Mouse (Mus musculus) hindbrain, embryonic 10.5 days (tissue): ENCODE results near the gene Zbtb42. TPM values are rescaled to one million over a fixed set of nuclear protein-coding genes. Genes with fewer than 3 reads are reported as not detected.

Source experiments
- DNase-seq: peaks from one replicate; pipeline ENCODE4 v3.0.0-alpha.2; 2017; ENCODE audit warnings: low spot score
- H3K27ac ChIP-seq: fragments of 300-500 bp; sonication (generic); 2 replicates; pipeline ENCODE4 v1.5.1; 2016; ENCODE audit warnings: mild to moderate bottlenecking, moderate library complexity
- H3K27me3 ChIP-seq: fragments of 300-500 bp; sonication (generic); 2 replicates; pipeline ENCODE4 v1.6.1; 2016; ENCODE audit warnings: mild to moderate bottlenecking; ENCODE audit not compliant: poor library complexity, insufficient read depth, severe bottlenecking
- H3K36me3 ChIP-seq: fragments of 300-500 bp; sonication (generic); 2 replicates; pipeline ENCODE4 v1.6.1; 2016; ENCODE audit warnings: mild to moderate bottlenecking, moderate library complexity
- H3K4me1 ChIP-seq: fragments of 300-500 bp; sonication (generic); replicated peaks from 2 replicates; pipeline ENCODE4 v1.6.1; 2016; ENCODE audit warnings: mild to moderate bottlenecking
- H3K4me3 ChIP-seq: fragments of 300-500 bp; sonication (generic); 2 replicates; pipeline ENCODE4 v1.5.1; 2016; ENCODE audit warnings: mild to moderate bottlenecking, moderate library complexity
- H3K9me3 ChIP-seq: fragments of 300-500 bp; sonication (generic); 2 replicates; pipeline ENCODE4 v1.6.1; 2016; ENCODE audit warnings: mild to moderate bottlenecking, moderate library complexity
- WGBS: fragments of 180-500 bp; shearing (Covaris S2); methylation state at CpG from one replicate; pipeline ENCODE4 v1.1.7; 2016; 5-methylcytosine and 5-hydroxymethylcytosine counted together
- polyA plus RNA-seq: library from polyadenylated mRNA; unstranded; fragments of >200 nt; fragmentation: Nextera tagmentation; extraction: Ambion mirVana; gene quantifications from 2 replicates; pipeline ENCODE4 v1.2.1, GENCODE M21; 2016

Zbtb42 gene
- polyA plus RNA-seq, 1 experiment from 2014 or later: 10.9 TPM

DNA sequence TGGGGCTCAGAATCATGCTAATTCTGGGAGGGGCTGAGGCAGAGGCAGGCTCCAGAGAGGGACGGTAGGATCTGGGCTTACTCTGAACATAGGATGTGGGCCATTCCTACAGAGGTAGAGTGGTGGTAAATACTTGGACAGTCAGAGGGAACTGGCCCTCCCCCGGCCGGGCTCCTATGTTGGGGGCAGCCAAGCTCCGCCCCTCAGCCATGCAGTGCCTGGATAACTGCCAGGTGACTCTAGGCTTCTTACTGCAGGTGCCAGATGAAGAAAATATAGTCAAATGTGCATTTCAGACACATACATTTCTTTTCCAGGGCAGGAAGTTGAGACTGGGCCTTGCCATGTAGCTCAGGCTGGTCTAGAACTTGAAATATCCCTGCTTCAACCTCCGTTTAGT, 1.6 kb upstream of the Zbtb42 start:
- Histone ChIP-seq H3K4me1 (peaks cover 67% of the 10 kb centered on the region), H3K36me3 (peaks cover 17% of the 10 kb centered on the region), H3K4me3 (no peak overlapping the region), H3K27me3 (peaks cover 60% of the 10 kb centered on the region), H3K9me3 (no peaks in the 10 kb centered on the region), H3K27ac (peak overlapping the region; percentile 90; the same call in 1 of the 2 replicates)
- 67% methylated on average over 5 of the region's 5 CpGs for WGBS
- DNase-seq: no peak

DNA sequence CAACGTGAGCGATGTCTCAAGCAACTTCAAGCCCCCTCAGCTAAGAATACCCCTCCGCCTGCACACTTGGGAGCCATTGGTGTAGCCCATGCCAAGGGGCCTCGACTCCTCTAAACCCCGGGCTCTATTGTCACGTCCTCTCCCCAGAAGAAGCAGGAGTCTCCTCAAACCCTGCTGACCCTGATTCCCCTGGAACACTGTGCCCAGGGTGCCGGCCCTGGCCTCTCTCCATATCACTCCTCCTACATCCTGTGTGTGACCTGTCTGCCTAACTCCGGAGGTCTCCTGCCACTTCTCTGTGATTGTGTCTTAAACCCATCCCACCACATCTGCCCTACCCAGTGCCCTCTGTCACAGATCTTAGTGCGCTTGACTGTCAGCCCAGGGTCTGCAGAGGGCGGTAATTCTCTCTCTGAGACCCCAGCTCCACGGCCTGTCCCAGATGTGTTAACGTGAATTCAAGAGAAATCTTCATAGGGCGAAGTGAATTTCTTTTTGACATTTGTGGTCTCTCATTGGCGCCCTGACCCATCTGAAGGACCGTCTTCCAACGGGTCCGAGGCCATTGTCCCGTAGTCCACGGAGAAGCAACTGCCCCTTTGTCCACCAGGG, 579 bp upstream of the Zbtb42 start:
- Histone ChIP-seq H3K27me3 (peaks cover 70% of the 10 kb centered on the region), H3K27ac (peak overlapping the region; percentile 90)

DNA sequence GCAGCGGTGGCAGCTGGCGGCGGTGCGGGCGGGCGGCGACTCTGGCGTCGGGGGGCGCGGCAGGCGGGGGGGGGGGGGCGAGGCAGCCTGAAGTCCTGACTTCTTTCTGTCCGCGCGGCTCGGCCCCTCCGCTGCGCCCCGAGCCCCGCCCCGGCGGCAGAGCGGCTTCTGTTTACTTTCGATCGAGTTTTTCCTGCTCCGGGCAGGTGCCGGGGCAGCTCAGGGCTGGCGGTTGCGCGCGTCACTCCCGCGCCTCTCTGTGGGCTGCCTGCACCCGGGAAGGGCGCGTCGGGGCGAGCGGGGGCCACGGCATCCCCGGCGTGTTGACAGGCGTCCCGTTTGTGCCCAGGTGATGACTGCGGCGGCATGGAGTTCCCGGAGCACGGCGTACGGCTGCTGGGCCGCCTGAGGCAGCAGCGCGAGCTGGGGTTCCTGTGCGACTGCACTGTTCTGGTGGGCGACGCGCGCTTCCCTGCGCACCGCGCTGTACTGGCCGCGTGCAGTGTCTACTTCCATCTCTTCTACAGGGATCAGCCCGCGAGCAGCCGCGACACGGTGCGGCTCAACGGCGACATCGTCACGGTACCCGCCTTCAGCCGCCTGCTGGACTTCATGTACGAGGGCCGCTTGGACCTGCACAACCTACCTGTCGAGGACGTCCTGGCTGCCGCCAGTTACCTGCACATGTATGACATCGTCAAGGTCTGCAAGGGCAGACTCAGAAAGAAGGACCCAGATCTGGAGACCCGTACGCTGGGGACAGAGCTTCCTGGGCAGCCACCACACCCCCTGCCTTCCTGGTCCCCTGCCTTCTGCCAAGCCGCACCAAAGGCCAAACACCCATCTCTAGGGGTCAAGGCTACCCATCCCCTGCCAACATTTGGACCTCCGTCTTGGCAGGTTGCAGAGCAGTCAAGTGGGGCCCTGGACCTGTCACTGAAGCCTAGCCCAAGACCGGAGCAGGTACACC, 684 bp downstream of the Zbtb42 start:
- H3K4me1 ChIP-seq: peaks cover 62% of the 10 kb centered on the region
- DNase-seq: peak; percentile 59
- H3K4me3 ChIP-seq: peak overlapping the region; percentile 75
- no peaks in the 10 kb centered on the region for H3K9me3 ChIP-seq
- 3% methylated on average over 81 of the region's 87 CpGs for WGBS
- H3K27me3 ChIP-seq: peaks cover 79% of the 10 kb centered on the region
- peak overlapping the region; percentile 90 for H3K27ac ChIP-seq
- peaks cover 22% of the 10 kb centered on the region for H3K36me3 ChIP-seq

More for the DNA sequence above, 579 bp upstream of the Zbtb42 start:
- Histone ChIP-seq H3K4me1 (peaks cover 61% of the 10 kb centered on the region), H3K4me3 (peak overlapping the region; percentile 75), H3K9me3 (no peaks in the 10 kb centered on the region), H3K36me3 (peaks cover 22% of the 10 kb centered on the region)
- DNase-seq: no peak
- 16% methylated on average over 19 of the region's 19 CpGs for WGBS

DNA sequence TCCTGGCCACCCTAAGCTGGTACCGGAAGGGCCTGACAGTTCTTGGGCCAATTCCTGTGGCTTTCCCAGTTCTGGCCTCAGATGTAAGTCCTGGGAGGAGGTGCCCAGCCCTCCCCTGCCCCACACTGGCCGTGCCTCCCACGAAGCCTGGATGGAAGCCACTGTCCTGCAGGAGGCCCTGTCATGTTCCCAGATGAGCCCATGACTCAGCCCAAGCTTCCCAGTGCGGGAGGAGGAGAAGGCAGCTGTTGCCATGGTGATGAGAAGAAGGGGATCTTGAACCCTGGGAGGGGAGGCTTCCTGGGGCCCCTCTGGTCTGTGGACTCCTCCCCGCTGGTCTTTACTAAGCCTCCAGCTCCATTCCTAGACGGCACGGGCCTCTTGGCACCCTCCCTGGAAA, 4.7 kb downstream of the Zbtb42 start:
- Histone ChIP-seq H3K4me3 (no peak overlapping the region), H3K27me3 (peaks cover 57% of the 10 kb centered on the region), H3K36me3 (peaks cover 37% of the 10 kb centered on the region), H3K4me1 (peaks cover 34% of the 10 kb centered on the region), H3K27ac (no peak overlapping the region), H3K9me3 (0 out of 2 replicates have a peak, but pooled peaks cover 4% of the 10 kb centered on the region)
- 53% methylated on average over 7 of the region's 7 CpGs for WGBS
- no peak for DNase-seq

DNA sequence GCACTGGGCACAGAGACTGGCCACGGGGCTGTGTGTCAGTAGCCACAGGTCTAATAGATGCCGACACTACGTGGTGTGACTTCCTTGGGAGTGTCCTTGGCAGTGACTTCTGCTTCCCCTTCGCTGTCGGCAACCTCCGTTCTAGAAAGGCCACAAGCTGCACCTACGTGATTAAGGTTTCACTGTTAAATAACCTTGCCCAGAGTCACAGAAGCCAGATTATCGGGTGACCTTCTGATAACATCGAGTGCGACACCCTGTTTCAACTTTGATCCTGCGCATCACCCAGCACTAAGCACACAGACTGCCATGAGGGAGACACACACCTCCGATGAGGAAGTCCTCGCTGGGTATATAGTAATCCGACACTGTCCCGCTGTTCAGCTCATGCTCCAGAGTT, 9.8 kb downstream of the Zbtb42 start:
- peaks cover 21% of the 10 kb centered on the region for H3K4me1 ChIP-seq
- no peak overlapping the region for H3K27ac ChIP-seq
- peaks cover 15% of the 10 kb centered on the region for H3K36me3 ChIP-seq
- H3K27me3 ChIP-seq: peaks cover 5% of the 10 kb centered on the region; the same call in 1 of the 2 replicates
- 0 out of 2 replicates have a peak, but pooled peaks cover 4% of the 10 kb centered on the region for H3K9me3 ChIP-seq
- 78% methylated on average over 15 of the region's 15 CpGs for WGBS
- H3K4me3 ChIP-seq: no peak overlapping the region
- DNase-seq: no peak

DNA sequence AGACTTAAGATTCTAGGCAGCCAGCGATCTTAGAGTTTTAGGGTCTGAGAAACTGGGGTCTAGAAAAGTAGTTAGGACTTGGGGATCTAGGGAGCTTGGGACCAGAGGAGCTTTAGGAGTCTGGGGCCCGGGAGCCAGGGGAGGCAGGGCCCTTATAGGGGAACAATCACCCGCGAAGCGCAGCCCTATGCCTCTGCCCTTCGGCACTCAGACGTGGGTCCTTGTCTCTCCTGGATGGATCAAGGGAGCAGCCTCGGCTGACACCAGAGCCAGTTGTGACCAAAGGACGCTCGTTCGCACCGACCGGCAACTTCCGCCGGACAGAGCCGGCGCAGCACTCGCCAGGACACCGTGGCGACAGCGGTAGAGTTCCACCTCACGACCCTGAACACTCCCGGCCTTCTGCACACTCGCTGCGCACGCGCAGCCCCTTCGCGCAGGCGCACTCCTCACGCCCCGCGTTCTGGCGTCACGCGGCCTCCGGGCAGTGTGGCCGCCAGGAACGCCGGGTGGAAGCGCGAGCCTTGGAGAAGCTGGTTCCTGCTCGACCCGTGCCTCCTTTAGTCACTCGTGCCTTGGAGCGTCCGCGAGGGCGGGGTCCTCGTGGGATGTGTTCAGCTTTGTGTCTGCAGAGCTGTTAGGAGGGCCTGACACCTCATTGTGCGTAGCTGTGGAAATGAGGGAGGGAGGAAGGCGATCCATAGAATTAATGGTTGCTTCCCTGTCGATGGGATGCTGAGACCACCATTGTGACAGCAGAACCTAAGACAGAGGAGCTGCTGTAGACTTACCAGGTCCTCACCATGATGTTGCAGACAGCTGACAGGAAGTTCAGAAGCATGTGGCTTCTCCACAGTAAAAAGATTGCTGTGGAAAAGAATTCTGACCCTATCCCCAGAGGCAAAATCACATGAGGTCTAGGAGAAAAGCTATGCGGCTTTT, 14.8 kb downstream of the Zbtb42 start:
- WGBS: 4% methylated on average over 54 of the region's 54 CpGs
- Histone ChIP-seq H3K9me3 (no peaks in the 10 kb centered on the region), H3K27me3 (peaks cover 19% of the 10 kb centered on the region), H3K36me3 (no peaks in the 10 kb centered on the region), H3K4me3 (peak overlapping the region; percentile 70), H3K4me1 (peaks cover 30% of the 10 kb centered on the region), H3K27ac (peak overlapping the region; percentile 95)
- peak; percentile 95 for DNase-seq

DNA sequence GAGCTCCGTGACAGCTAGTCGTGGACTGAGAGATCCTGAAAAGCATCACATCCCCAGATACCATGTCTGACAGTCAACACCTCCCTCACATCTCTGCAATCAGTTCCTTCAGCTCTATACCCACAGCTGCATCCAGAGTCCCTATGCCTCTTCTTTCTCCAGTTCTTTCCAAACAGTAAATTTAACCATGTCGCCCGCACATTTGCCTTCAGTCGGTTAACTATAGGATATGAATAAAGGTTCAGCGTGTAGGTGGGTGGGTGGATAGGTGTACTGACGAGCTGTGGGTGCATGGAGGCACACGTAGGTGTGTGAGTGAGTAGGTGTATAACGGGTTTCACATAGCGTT, 15.5 kb downstream of the Zbtb42 start:
- Histone ChIP-seq H3K9me3 (no peaks in the 10 kb centered on the region), H3K4me3 (peak overlapping the region; percentile 70), H3K27ac (peak overlapping the region; percentile 95), H3K4me1 (peaks cover 32% of the 10 kb centered on the region), H3K36me3 (no peaks in the 10 kb centered on the region), H3K27me3 (peaks cover 23% of the 10 kb centered on the region)
- 86% methylated on average over 10 of the region's 10 CpGs for WGBS
- no peak for DNase-seq

DNA sequence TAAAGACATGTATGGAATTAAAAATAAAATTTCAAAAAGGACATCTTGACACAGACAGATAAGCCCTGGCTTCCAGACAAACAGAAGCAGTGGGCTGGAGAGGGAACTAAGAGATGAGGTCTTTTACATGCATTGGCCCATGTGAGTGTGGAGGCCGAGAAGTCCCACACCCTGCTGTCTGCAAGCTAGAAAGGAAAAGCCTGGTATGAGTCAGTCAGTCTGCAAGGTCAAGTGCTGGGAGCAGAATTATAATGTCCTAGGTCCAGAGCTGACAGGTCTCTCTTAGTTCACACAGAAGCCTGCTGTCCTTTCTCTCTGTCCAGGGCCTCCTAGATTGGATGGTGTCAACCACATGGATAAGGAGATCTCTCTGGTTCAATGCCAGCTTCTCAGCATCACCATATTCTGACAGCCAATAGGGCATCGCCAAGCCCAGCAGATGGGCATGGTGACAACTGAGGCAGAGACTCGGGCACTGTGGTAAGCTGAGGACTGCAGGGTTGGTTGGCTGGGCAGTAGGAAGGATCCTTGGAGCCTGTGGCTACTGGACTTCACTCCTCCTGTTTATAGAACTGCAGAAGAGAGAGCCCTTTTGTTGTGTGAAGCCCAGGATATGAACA, 18.3 kb downstream of the Zbtb42 start:
- WGBS: 90% methylated on average over 3 of the region's 3 CpGs

DNA sequence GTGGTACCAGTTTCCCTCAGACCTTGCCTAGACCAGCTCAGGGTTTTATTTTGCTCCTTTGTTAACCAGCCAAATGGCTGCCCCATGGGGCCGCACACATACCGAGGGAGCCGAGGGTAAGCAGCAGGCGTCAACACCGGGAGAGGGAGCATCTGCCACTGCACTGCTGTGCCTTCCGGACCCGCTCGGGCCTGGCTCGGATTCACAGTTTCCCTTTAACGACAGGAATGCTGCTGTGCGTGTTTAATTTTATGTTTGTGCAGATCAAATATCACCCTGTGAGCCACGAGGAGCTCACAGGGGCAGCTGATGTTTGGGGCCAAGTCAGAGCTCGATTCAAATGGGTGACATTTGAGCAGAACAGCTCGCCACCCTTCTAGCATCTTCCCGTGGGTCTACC, 21.9 kb downstream of the Zbtb42 start:
- H3K36me3 ChIP-seq: no peaks in the 10 kb centered on the region
- H3K27ac ChIP-seq: peak overlapping the region; percentile 67; the same call in 1 of the 2 replicates
- H3K4me1 ChIP-seq: peaks cover 18% of the 10 kb centered on the region
- peak; percentile 26 for DNase-seq
- WGBS: 16% methylated on average over 15 of the region's 15 CpGs
- H3K27me3 ChIP-seq: peaks cover 68% of the 10 kb centered on the region
- peak overlapping the region; percentile 20 for H3K4me3 ChIP-seq
- H3K9me3 ChIP-seq: no peaks in the 10 kb centered on the region

More for the DNA sequence above, 18.3 kb downstream of the Zbtb42 start:
- Histone ChIP-seq H3K27ac (no peak overlapping the region), H3K27me3 (peaks cover 51% of the 10 kb centered on the region), H3K9me3 (no peaks in the 10 kb centered on the region), H3K4me3 (no peak overlapping the region), H3K4me1 (peaks cover 39% of the 10 kb centered on the region), H3K36me3 (no peaks in the 10 kb centered on the region)
- DNase-seq: no peak

DNA sequence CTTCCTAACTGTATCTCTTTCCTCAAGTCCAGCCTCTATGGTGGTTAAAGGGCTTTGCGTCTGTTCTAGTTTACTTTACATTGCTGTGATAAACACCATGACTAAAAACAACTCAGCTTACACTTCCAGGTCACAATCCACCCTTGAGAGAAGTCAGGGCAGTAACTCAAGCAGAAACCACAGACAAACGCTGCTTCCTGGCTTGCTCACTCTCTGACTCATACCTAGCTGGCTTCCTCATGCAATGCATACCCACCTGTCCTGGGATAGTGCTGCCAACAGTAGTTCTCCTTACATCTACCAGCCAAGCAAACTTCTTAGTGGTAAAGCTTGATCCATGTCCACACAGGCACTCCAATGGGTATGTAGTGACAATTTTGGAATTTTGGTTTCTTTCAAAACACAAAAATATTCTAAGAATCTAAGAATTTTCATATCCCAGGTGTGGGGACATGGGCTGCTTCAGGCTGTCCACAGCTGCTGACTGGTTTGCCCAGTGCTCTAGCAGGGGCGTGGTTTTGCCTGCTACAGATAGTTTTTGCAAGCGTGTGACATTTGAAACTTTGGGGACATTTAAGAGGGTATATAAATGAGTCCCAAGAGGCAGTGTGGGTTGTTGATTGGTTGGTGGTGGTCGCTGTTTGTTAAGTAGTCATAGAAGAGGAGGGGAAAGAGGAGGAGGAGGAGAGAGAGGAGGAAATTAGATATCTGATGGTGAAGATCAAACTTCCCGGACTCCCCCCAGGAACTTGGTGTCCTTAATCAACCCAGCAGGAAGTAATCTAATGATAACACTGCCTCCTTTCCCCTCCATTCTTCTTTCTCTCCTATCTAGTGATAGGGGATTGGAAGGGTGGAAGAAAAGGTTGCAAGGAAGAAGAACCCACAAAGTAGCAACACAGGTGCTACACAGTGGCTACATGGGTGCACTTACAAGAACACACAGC, 24.0 kb downstream of the Zbtb42 start:
- H3K27me3 ChIP-seq: peaks cover 70% of the 10 kb centered on the region
- no peaks in the 10 kb centered on the region for H3K36me3 ChIP-seq
- 76% methylated on average over 6 of the region's 6 CpGs for WGBS
- H3K9me3 ChIP-seq: no peaks in the 10 kb centered on the region
- DNase-seq: no peak
- H3K27ac ChIP-seq: no peak overlapping the region
- H3K4me1 ChIP-seq: peaks cover 29% of the 10 kb centered on the region
- H3K4me3 ChIP-seq: no peak overlapping the region
